ENCODE assay signal across 30 mouse cellular contexts in genomic region chr6:86786545-86786944, GRCm38 (mm10).
"Had no signal": no experiment of that assay in that cellular context is flagged by ENCODE, and none has a peak within 500 bp of the region (broad histone marks: within the 10 kb centered on the region; RNA-seq: fewer than 3 reads in every experiment).

No protein-coding gene starts in this region.

- H3K4me2 ChIP-seq: limb, embryonic 12.5 days; limb, embryonic 13.5 days; limb, embryonic 15.5 days; liver, embryonic 11.5 days; liver, embryonic 12.5 days; liver, embryonic 13.5 days; liver, embryonic 15.5 days; lung, embryonic 14.5 days; lung, embryonic 15.5 days; midbrain, embryonic 11.5 days; midbrain, embryonic 12.5 days; midbrain, embryonic 13.5 days; midbrain, embryonic 15.5 days; neural tube, embryonic 12.5 days had no signal

- H3K27me3 ChIP-seq: limb, embryonic 15.5 days; lung, embryonic 15.5 days had no signal

- H3K36me3 ChIP-seq: limb, embryonic 10.5 days; limb, embryonic 12.5 days; limb, embryonic 13.5 days; limb, embryonic 15.5 days; liver, embryonic 12.5 days; liver, embryonic 13.5 days; liver, embryonic 15.5 days; lung, embryonic 15.5 days; midbrain, embryonic 10.5 days; midbrain, embryonic 12.5 days; midbrain, embryonic 13.5 days; midbrain, embryonic 15.5 days; neural tube, embryonic 12.5 days had no signal

- H3K9ac ChIP-seq: limb, embryonic 12.5 days; limb, embryonic 13.5 days; limb, embryonic 15.5 days; liver, embryonic 12.5 days; liver, embryonic 13.5 days; liver, embryonic 14.5 days; liver, embryonic 15.5 days; liver, postnatal 0 days; lung, embryonic 14.5 days; lung, embryonic 15.5 days; midbrain, embryonic 12.5 days; midbrain, embryonic 13.5 days; midbrain, embryonic 15.5 days; neural tube, embryonic 12.5 days had no signal

- H3K4me3 ChIP-seq: limb, embryonic 10.5 days; limb, embryonic 12.5 days; limb, embryonic 13.5 days; limb, embryonic 15.5 days; liver, embryonic 12.5 days; liver, embryonic 13.5 days; liver, embryonic 15.5 days; lung, embryonic 15.5 days; megakaryocyte, embryonic 14.5 days; midbrain, embryonic 10.5 days; midbrain, embryonic 12.5 days; midbrain, embryonic 13.5 days; midbrain, embryonic 15.5 days; myocyte; neural tube, embryonic 12.5 days had no signal

- H3K27ac ChIP-seq: limb, embryonic 10.5 days; limb, embryonic 12.5 days; limb, embryonic 13.5 days; limb, embryonic 15.5 days; liver, embryonic 12.5 days; liver, embryonic 13.5 days; liver, embryonic 14.5 days; liver, embryonic 15.5 days; lung, embryonic 15.5 days; macrophage; midbrain, embryonic 10.5 days; midbrain, embryonic 12.5 days; midbrain, embryonic 13.5 days; midbrain, embryonic 15.5 days; neural tube, embryonic 12.5 days had no signal

- H3K9me3 ChIP-seq: limb, embryonic 10.5 days; limb, embryonic 12.5 days; limb, embryonic 13.5 days; limb, embryonic 15.5 days; liver, embryonic 12.5 days; liver, embryonic 13.5 days; liver, embryonic 15.5 days; lung, embryonic 15.5 days; megakaryocyte, embryonic 14.5 days; midbrain, embryonic 10.5 days; midbrain, embryonic 12.5 days; midbrain, embryonic 13.5 days; midbrain, embryonic 15.5 days; neural tube, embryonic 12.5 days had no signal

- DNase-seq: left cerebral cortex, postnatal 4 days; liver; liver, embryonic 13.5 days; liver, postnatal 0 days; lung, adult 18-20 months; lung, adult 2 months; lung, embryonic 14.5 days; lung, postnatal 10 days; lung, postnatal 14 days; lung, postnatal 36 days; lung, postnatal 4 days; midbrain, embryonic 14.5 days had no signal

- H3K4me1 ChIP-seq: limb, embryonic 10.5 days; limb, embryonic 13.5 days; limb, embryonic 15.5 days; midbrain, embryonic 10.5 days; midbrain, embryonic 12.5 days; midbrain, embryonic 15.5 days; neural tube, embryonic 12.5 days had no signal
